Mouse (Mus musculus) megakaryocyte, embryonic 14.5 days (primary cell): ENCODE measurements at regions not wholly inside any gene's neighbourhood (a gene's known extent, or its start where the extent isn't known, plus 50 kb on each side); places are given as distances from the start of the nearest gene placed in this dataset.

Experiments
- FLI1 ChIP-seq: IDR thresholded peaks from 2 replicates; pipeline ENCODE4 v1.6.1; 2012; ENCODE audit warnings: low read length, inconsistent platforms, mixed read lengths
- GATA1 ChIP-seq: IDR thresholded peaks from 3 replicates; pipeline ENCODE4 v1.6.1; 2012; ENCODE audit warnings: mixed read lengths, low read length, inconsistent platforms, borderline replicate concordance

DNA sequence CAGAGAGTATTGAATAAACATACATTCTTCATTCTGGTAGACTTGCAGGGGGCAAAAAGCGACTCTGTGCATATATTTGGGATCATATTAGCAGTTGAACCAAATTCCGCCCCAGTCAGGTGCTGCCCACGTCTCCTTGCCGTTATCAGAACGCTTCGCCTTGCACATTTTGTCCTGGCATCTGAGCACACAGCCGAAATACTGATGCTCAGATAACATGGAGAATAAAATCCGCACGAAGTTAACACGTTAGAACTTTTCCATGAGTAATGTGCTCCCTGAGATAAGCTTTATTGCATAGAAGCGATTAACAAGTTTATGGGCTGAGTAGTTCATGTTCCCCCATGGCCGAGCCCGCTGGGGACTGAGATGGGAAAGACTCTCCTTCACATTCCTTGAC, 80.5 kb upstream of the 1700020N01Rik start:
- TF ChIP-seq GATA1: no peak
- no peak for TF ChIP-seq FLI1
